Mouse (Mus musculus) heart, embryonic 15.5 days (tissue): ENCODE results near the gene Phyh. TPM values are rescaled to one million over a fixed set of nuclear protein-coding genes. Genes with fewer than 3 reads are reported as not detected.

ENCODE experiments used
- ATAC-seq: fragments of 200-750 bp; cut with Nextera tagmentation; replicated peaks from 2 replicates; pipeline ENCODE4 v1.8.0; 2017; ENCODE audit warnings: low read depth, moderate TSS enrichment; ENCODE audit not compliant: insufficient number of reproducible peaks, insufficient read depth, low FRiP score
- H3K27ac ChIP-seq: fragments of 300-500 bp; sonication (generic); 2 replicates; pipeline ENCODE4 v1.5.1; 2015; ENCODE audit warnings: mild to moderate bottlenecking, inconsistent platforms
- H3K27me3 ChIP-seq: fragments of 300-500 bp; sonication (generic); 2 replicates; pipeline ENCODE4 v1.6.1; 2015; ENCODE audit warnings: inconsistent platforms
- H3K36me3 ChIP-seq: fragments of 300-500 bp; sonication (generic); 2 replicates; pipeline ENCODE4 v1.6.1; 2015; ENCODE audit warnings: mild to moderate bottlenecking, inconsistent platforms
- H3K4me1 ChIP-seq: fragments of 300-500 bp; sonication (generic); replicated peaks from 2 replicates; pipeline ENCODE4 v1.6.1; 2015; ENCODE audit warnings: inconsistent platforms
- H3K4me2 ChIP-seq: fragments of 300-500 bp; sonication (generic); 2 replicates; pipeline ENCODE4 v1.6.1; 2015; ENCODE audit warnings: inconsistent platforms, mild to moderate bottlenecking, moderate library complexity
- H3K4me3 ChIP-seq: fragments of 300-500 bp; sonication (generic); 2 replicates; pipeline ENCODE4 v1.5.1; 2015; ENCODE audit warnings: mild to moderate bottlenecking, inconsistent platforms
- H3K9ac ChIP-seq: fragments of 300-500 bp; sonication (generic); 2 replicates; pipeline ENCODE4 v1.6.1; 2015; ENCODE audit warnings: mild to moderate bottlenecking, inconsistent platforms
- H3K9me3 ChIP-seq: fragments of 300-500 bp; sonication (generic); replicated peaks from 2 replicates; pipeline ENCODE4 v1.6.1; 2016; ENCODE audit warnings: inconsistent platforms
- WGBS: fragments of 180-500 bp; shearing (Covaris S2); methylation state at CpG from one replicate; pipeline ENCODE4 v1.1.7; 2015; ENCODE audit warnings: mixed read lengths; 5-methylcytosine and 5-hydroxymethylcytosine counted together
- polyA plus RNA-seq: library from polyadenylated mRNA; unstranded; fragments of >200 nt; fragmentation: Nextera tagmentation; extraction: Ambion mirVana; gene quantifications from 2 replicates; pipeline ENCODE4 v1.2.1, GENCODE M21; 2015

Gene Phyh
- polyA plus RNA-seq, 1 experiment from 2014 or later, result 225 TPM

DNA sequence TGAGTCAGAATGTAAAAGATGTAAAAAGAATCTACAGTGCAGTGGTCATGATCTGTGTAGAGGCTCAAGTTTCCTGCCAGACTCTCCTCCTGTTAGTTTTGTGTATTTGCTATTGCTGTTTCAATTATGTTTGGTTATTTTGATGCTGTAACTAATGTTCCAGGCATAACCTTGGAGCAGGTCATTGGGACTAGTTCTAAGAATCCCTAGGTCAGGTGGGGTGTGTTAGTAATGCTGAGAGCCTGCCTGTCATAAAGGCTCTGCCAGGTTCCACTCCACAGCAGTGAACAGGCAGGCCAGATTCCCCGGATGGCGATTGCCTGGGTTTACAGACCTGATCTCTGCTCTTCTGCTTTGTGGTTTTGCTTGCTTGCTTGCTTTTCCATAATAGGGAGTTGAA, 23.2 kb upstream of the Phyh start:
- no peak for ATAC-seq
- 81% methylated on average over 2 of the region's 2 CpGs for WGBS
- H3K27ac ChIP-seq, result no peak overlapping the region
- no peaks in the 10 kb centered on the region for H3K27me3 ChIP-seq
- H3K9ac ChIP-seq, result no peak overlapping the region
- H3K4me2 ChIP-seq, result no peak overlapping the region
- peaks cover 68% of the 10 kb centered on the region for H3K36me3 ChIP-seq
- H3K4me3 ChIP-seq, result no peak overlapping the region
- H3K9me3 ChIP-seq, result no peaks in the 10 kb centered on the region
- no peaks in the 10 kb centered on the region for H3K4me1 ChIP-seq

DNA sequence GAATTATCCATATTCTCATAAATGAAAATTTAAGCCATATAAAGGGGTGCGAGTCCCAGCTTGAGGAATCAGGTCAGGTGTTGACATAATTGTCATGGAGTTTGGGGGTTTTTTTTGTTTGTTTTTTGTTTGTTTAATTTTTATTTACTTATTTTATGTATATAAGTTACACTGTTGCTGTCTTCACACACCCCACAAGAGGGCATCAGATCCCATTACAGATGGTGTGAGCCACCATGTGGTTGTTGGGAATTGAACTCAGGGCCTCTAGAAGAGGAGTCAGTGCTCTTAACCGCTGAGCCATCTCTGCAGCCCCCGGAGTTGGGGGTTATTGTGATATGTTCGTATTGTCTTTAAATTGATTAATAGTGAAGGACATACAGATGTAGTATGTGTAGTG, 21.8 kb upstream of the Phyh start:
- no peak overlapping the region for H3K4me3 ChIP-seq

DNA sequence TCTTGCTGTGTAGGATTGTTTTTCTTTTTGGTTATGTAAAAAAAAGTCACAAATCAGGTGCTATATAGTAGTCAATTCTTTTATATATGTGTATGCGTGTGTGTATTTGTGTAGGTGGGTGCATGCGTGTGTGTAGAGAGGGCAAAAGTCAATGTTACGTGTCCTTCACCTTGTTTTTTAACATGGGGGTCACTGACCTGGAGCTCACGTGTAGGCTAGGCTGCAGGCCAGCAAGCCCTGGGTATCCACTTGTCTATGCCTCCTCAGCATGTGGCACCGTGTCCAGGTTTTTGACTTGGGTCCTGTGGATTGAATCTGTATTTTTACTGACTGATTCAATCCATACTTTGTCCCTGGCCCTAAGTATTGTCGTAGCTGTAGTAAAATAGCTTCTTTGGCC, 18.2 kb upstream of the Phyh start:
- H3K4me3 ChIP-seq, result no peak overlapping the region
- H3K27ac ChIP-seq, result no peak overlapping the region
- H3K27me3 ChIP-seq, result no peaks in the 10 kb centered on the region
- H3K4me1 ChIP-seq, result no peaks in the 10 kb centered on the region
- no peak for ATAC-seq
- H3K4me2 ChIP-seq, result no peak overlapping the region
- WGBS, result 90% methylated on average over 6 of the region's 6 CpGs
- no peaks in the 10 kb centered on the region for H3K9me3 ChIP-seq
- peaks cover 64% of the 10 kb centered on the region for H3K36me3 ChIP-seq
- H3K9ac ChIP-seq, result no peak overlapping the region

More for the DNA sequence above, 21.8 kb upstream of the Phyh start:
- Histone ChIP-seq H3K27ac (no peak overlapping the region), H3K9ac (no peak overlapping the region), H3K4me1 (no peaks in the 10 kb centered on the region), H3K27me3 (no peaks in the 10 kb centered on the region), H3K36me3 (peaks cover 73% of the 10 kb centered on the region), H3K4me2 (no peak overlapping the region), H3K9me3 (no peaks in the 10 kb centered on the region)
- no peak for ATAC-seq
- 93% methylated on average over 4 of the region's 4 CpGs for WGBS

DNA sequence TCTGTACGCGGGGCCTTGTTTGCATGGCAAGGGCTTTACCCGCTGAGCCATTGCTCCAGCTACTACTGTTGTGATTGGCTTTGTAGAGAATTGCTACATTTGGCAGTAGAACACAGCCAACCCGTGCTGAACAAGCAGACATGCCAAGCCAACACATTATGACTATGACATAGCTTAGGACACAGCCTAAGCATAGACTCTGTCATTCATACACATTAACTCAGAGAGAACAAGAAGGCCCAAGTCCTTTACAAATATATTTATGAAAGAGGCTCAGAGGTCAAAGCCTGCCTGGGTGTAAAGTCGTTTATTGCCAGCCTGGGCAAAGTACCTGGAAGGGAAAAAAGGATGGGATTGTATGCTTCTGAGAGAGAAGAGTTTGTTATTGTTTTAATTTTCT, 16.5 kb upstream of the Phyh start:
- H3K4me2 ChIP-seq, result no peak overlapping the region
- WGBS, result 97% methylated on average over 5 of the region's 5 CpGs

DNA sequence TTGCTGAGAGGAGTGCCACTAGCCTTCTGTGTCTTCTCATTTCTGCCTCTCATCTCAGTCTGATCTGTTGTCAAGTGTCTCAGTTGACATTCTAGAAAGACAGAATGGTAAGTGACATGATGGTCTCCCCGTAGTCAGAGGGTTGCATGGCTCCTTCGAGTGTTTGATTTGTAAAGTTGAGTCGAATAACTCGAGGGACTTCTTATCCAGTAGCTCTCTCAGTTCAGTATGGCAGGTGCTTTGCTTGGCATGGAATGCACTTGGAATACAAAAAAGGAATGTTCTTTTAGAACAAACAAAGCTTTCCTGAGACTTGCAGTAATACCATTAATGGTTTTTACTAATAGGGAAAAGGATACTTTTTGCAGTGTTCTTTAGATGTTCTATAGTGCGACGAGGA, 11.7 kb upstream of the Phyh start:
- ATAC-seq, result no peak
- H3K9me3 ChIP-seq, result no peaks in the 10 kb centered on the region
- H3K4me1 ChIP-seq, result no peaks in the 10 kb centered on the region
- H3K27me3 ChIP-seq, result no peaks in the 10 kb centered on the region
- no peak overlapping the region for H3K27ac ChIP-seq
- peaks cover 39% of the 10 kb centered on the region for H3K36me3 ChIP-seq
- WGBS, result 81% methylated on average over 6 of the region's 6 CpGs
- no peak overlapping the region for H3K4me2 ChIP-seq
- H3K4me3 ChIP-seq, result no peak overlapping the region
- no peak overlapping the region for H3K9ac ChIP-seq

More for the DNA sequence above, 16.5 kb upstream of the Phyh start:
- Histone ChIP-seq H3K36me3 (peaks cover 74% of the 10 kb centered on the region), H3K27me3 (no peaks in the 10 kb centered on the region), H3K27ac (no peak overlapping the region), H3K4me3 (no peak overlapping the region), H3K4me1 (no peaks in the 10 kb centered on the region), H3K9me3 (no peaks in the 10 kb centered on the region), H3K9ac (no peak overlapping the region)
- ATAC-seq, result no peak

- H3K36me3 ChIP-seq, result peaks cover 36% of the 10 kb centered on the region
- no peak overlapping the region for H3K4me3 ChIP-seq
- H3K27ac ChIP-seq, result no peak overlapping the region
- no peak for ATAC-seq
- no peaks in the 10 kb centered on the region for H3K9me3 ChIP-seq
- WGBS, result 65% methylated on average over 7 of the region's 7 CpGs
- H3K4me2 ChIP-seq, result no peak overlapping the region
- H3K9ac ChIP-seq, result no peak overlapping the region
- H3K27me3 ChIP-seq, result no peaks in the 10 kb centered on the region
- H3K4me1 ChIP-seq, result no peaks in the 10 kb centered on the region
These were observed 10.9 kb upstream of the Phyh start for GRCm38 (mm10) chr2:4907916-4908315.

- H3K9ac ChIP-seq, result no peak overlapping the region
- no peak overlapping the region for H3K4me2 ChIP-seq
- peaks cover 36% of the 10 kb centered on the region for H3K36me3 ChIP-seq
- no peak for ATAC-seq
- no peaks in the 10 kb centered on the region for H3K4me1 ChIP-seq
- WGBS, result 84% methylated on average over 3 of the region's 3 CpGs
- no peak overlapping the region for H3K4me3 ChIP-seq
- no peaks in the 10 kb centered on the region for H3K27me3 ChIP-seq
- no peak overlapping the region for H3K27ac ChIP-seq
- no peaks in the 10 kb centered on the region for H3K9me3 ChIP-seq
These were observed 10.0 kb upstream of the Phyh start for GRCm38 (mm10) chr2:4908771-4909315.

DNA sequence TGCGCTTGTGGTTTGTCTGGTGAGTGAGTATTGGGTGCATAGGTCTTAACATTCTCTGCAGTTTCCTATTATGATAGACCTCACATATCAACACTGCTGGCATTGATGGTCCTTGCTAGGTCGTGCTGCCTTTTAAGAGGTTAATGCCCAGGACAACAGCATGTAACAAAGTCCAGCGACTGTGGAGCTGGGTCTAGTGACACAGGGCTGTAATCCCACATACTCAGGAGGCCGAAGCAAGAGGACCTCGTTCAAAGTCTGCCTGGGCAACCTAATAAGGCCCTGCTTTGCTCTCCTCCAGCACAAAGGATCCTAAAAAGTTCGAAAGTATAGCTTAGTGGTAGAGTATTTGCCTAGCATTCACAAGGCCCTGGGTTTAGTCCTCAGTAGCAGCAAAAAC, 8.9 kb upstream of the Phyh start:
- Histone ChIP-seq H3K27me3 (no peaks in the 10 kb centered on the region), H3K4me2 (no peak overlapping the region), H3K9ac (no peak overlapping the region), H3K4me1 (no peaks in the 10 kb centered on the region), H3K27ac (no peak overlapping the region), H3K36me3 (peaks cover 33% of the 10 kb centered on the region), H3K4me3 (no peak overlapping the region), H3K9me3 (no peaks in the 10 kb centered on the region)
- ATAC-seq, result no peak
- 70% methylated on average over 6 of the region's 6 CpGs for WGBS

GRCm38 (mm10) chr2:4910521-4910920, 8.3 kb upstream of the Phyh start:
- Histone ChIP-seq H3K9ac (no peak overlapping the region), H3K4me2 (no peak overlapping the region), H3K4me1 (no peaks in the 10 kb centered on the region), H3K4me3 (no peak overlapping the region), H3K9me3 (no peaks in the 10 kb centered on the region), H3K36me3 (peaks cover 27% of the 10 kb centered on the region), H3K27me3 (no peaks in the 10 kb centered on the region), H3K27ac (no peak overlapping the region)
- ATAC-seq, result no peak
- 77% methylated on average over 4 of the region's 4 CpGs for WGBS

DNA sequence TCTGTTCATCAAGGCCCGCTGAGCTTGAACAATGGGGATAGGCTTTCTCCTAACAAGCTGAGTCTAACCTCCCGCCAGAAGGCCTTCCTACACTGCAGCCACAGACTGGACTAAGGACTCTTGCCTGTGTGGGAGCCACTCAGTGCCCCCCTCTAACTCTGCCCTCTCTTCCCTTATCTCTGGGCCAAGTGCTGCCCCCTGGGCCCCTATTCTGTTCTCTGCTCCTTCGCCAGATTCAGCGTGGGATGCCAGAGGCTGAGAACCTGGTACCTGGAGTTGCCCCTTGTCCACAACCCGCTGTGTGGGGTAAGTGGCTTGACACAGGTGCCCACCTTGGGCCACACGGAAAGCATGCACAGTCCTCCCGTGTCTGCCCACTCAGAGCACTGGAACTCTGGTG, 4.9 kb upstream of the Phyh start:
- no peak overlapping the region for H3K27ac ChIP-seq
- no peaks in the 10 kb centered on the region for H3K27me3 ChIP-seq
- WGBS, result 74% methylated on average over 7 of the region's 7 CpGs
- no peaks in the 10 kb centered on the region for H3K9me3 ChIP-seq
- ATAC-seq, result no peak
- H3K4me1 ChIP-seq, result peaks cover 6% of the 10 kb centered on the region
- H3K4me3 ChIP-seq, result no peak overlapping the region
- H3K4me2 ChIP-seq, result no peak overlapping the region
- no peaks in the 10 kb centered on the region for H3K36me3 ChIP-seq
- no peak overlapping the region for H3K9ac ChIP-seq

GRCm38 (mm10) chr2:4916037-4916436, 2.8 kb upstream of the Phyh start:
- Histone ChIP-seq H3K27me3 (no peaks in the 10 kb centered on the region), H3K4me3 (no peak overlapping the region), H3K9me3 (no peaks in the 10 kb centered on the region), H3K36me3 (no peaks in the 10 kb centered on the region), H3K4me1 (peaks cover 11% of the 10 kb centered on the region), H3K27ac (no peak overlapping the region), H3K9ac (no peak overlapping the region), H3K4me2 (no peak overlapping the region)
- no peak for ATAC-seq
- 72% methylated on average over 6 of the region's 6 CpGs for WGBS

GRCm38 (mm10) chr2:4917326-4918021, 1.3 kb upstream of the Phyh start:
- peak overlapping the region; percentile 84 for H3K27ac ChIP-seq
- no peaks in the 10 kb centered on the region for H3K27me3 ChIP-seq
- H3K4me1 ChIP-seq, result peaks cover 11% of the 10 kb centered on the region
- H3K36me3 ChIP-seq, result no peaks in the 10 kb centered on the region
- H3K9ac ChIP-seq, result no peak overlapping the region
- H3K9me3 ChIP-seq, result no peaks in the 10 kb centered on the region
- ATAC-seq, result no peak
- H3K4me2 ChIP-seq, result peak overlapping the region; percentile 56
- H3K4me3 ChIP-seq, result peak overlapping the region; percentile 29
- WGBS, result 17% methylated on average over 8 of the region's 8 CpGs
